Mouse (Mus musculus): Measurements from ENCODE around the gene Prrt4. TPM values are rescaled to one million over a fixed set of nuclear protein-coding genes. Genes with fewer than 3 reads are reported as not detected.
A peak's percentile ranks its signal among the peaks of the same experiment; 100 is the strongest.
"Not testable (repeated sequence)": the region's sequence is repeated elsewhere in the genome, so short reads cannot be mapped to it uniquely, and the experiment has no call there.

Gene Prrt4
- polyA plus RNA-seq, 1 experiment from 2014 or later: 1.7 TPM

- H3K4me3 ChIP-seq (ENCODE audit: control insufficient read depth in 1 of 2, insufficient read depth in 1 of 2, low read depth in 1 of 2, low read length in 2 of 2); H3K9me3 ChIP-seq (ENCODE audit: control insufficient read depth, low read length); H3K27ac ChIP-seq (replicated peaks in 1 of 2; ENCODE audit: control insufficient read depth in 1 of 2, insufficient read depth in 1 of 2, low read depth in 2 of 2, low read length in 2 of 2); H3K4me1 ChIP-seq (ENCODE audit: control insufficient read depth in 2 of 2, insufficient read depth in 2 of 2, low read length in 2 of 2); H3K9ac ChIP-seq (ENCODE audit: low read length); H3K27me3 ChIP-seq (ENCODE audit: control insufficient read depth, insufficient read depth, low read length); H3K4me2 ChIP-seq (ENCODE audit: low read length); ATAC-seq (ENCODE audit: insufficient number of reproducible peaks, insufficient read depth, low FRiP score, low read depth): not testable (repeated sequence)
- H3K36me3 ChIP-seq (ENCODE audit: control insufficient read depth, insufficient read depth, low read length): peaks cover 41% of the 10 kb centered on the region
- 96% methylated on average over 5 of the region's 5 CpGs for WGBS
Measured at GRCm38 (mm10) chr6:29161291-29161690, 18.1 kb downstream of the Prrt4 start.

- Histone ChIP-seq H3K4me1 (ENCODE audit: control insufficient read depth in 2 of 2, insufficient read depth in 2 of 2, low read length in 2 of 2) (peaks cover 0 to 9% of the 10 kb centered on the region in 2 experiments; a peak in 3 of 4 replicates), H3K4me2 (ENCODE audit: low read length) (no peak overlapping the region), H3K9me3 (ENCODE audit: control insufficient read depth, low read length) (no peaks in the 10 kb centered on the region), H3K4me3 (ENCODE audit: control insufficient read depth in 1 of 2, insufficient read depth in 1 of 2, low read depth in 1 of 2, low read length in 2 of 2) (no peak overlapping the region), H3K27me3 (ENCODE audit: control insufficient read depth, insufficient read depth, low read length) (no peaks in the 10 kb centered on the region), H3K36me3 (ENCODE audit: control insufficient read depth, insufficient read depth, low read length) (peaks cover 46% of the 10 kb centered on the region), H3K27ac (replicated peaks in 1 of 2; ENCODE audit: control insufficient read depth in 1 of 2, insufficient read depth in 1 of 2, low read depth in 2 of 2, low read length in 2 of 2) (no peak overlapping the region), H3K9ac (ENCODE audit: low read length) (no peak overlapping the region)
- ATAC-seq (ENCODE audit: insufficient number of reproducible peaks, insufficient read depth, low FRiP score, low read depth): no peak
- WGBS: 79% methylated on average over 2 of the region's 2 CpGs
Measured at GRCm38 (mm10) chr6:29160786-29161185, 18.6 kb downstream of the Prrt4 start.

- 94% methylated on average over 5 of the region's 5 CpGs for WGBS
- Histone ChIP-seq H3K4me3 (ENCODE audit: control insufficient read depth in 1 of 2, insufficient read depth in 1 of 2, low read depth in 1 of 2, low read length in 2 of 2) (no peak overlapping the region), H3K27ac (replicated peaks in 1 of 2; ENCODE audit: control insufficient read depth in 1 of 2, insufficient read depth in 1 of 2, low read depth in 2 of 2, low read length in 2 of 2) (no peak overlapping the region), H3K9ac (ENCODE audit: low read length) (no peak overlapping the region), H3K9me3 (ENCODE audit: control insufficient read depth, low read length) (no peaks in the 10 kb centered on the region), H3K4me2 (ENCODE audit: low read length) (no peak overlapping the region), H3K27me3 (ENCODE audit: control insufficient read depth, insufficient read depth, low read length) (no peaks in the 10 kb centered on the region), H3K4me1 (ENCODE audit: control insufficient read depth in 2 of 2, insufficient read depth in 2 of 2, low read length in 2 of 2) (no peaks in the 10 kb centered on the region), H3K36me3 (ENCODE audit: control insufficient read depth, insufficient read depth, low read length) (peaks cover 85% of the 10 kb centered on the region)
- no peak for ATAC-seq (ENCODE audit: insufficient number of reproducible peaks, insufficient read depth, low FRiP score, low read depth)
Measured at GRCm38 (mm10) chr6:29156326-29156725, 23.1 kb downstream of the Prrt4 start.

GRCm38 (mm10) chr6:29150001-29150400 lies 29.4 kb downstream of the Prrt4 start:
- Histone ChIP-seq H3K9me3 (ENCODE audit: control insufficient read depth, low read length) (no peaks in the 10 kb centered on the region), H3K4me3 (ENCODE audit: control insufficient read depth in 1 of 2, insufficient read depth in 1 of 2, low read depth in 1 of 2, low read length in 2 of 2) (no peak overlapping the region), H3K4me2 (ENCODE audit: low read length) (no peak overlapping the region), H3K27me3 (ENCODE audit: control insufficient read depth, insufficient read depth, low read length) (no peaks in the 10 kb centered on the region), H3K9ac (ENCODE audit: low read length) (no peak overlapping the region), H3K27ac (replicated peaks in 1 of 2; ENCODE audit: control insufficient read depth in 1 of 2, insufficient read depth in 1 of 2, low read depth in 2 of 2, low read length in 2 of 2) (no peak overlapping the region), H3K36me3 (ENCODE audit: control insufficient read depth, insufficient read depth, low read length) (peaks cover 55% of the 10 kb centered on the region), H3K4me1 (ENCODE audit: control insufficient read depth in 2 of 2, insufficient read depth in 2 of 2, low read length in 2 of 2) (peaks cover 16 to 26% of the 10 kb centered on the region in 2 experiments)
- WGBS: 87% methylated on average over 1 of the region's 1 CpGs
- ATAC-seq (ENCODE audit: insufficient number of reproducible peaks, insufficient read depth, low FRiP score, low read depth): no peak

GRCm38 (mm10) chr6:29147407-29148010 lies 31.9 kb downstream of the Prrt4 start:
- Histone ChIP-seq H3K4me2 (ENCODE audit: low read length) (no peak overlapping the region), H3K27me3 (ENCODE audit: control insufficient read depth, insufficient read depth, low read length) (no peaks in the 10 kb centered on the region), H3K27ac (replicated peaks in 1 of 2; ENCODE audit: control insufficient read depth in 1 of 2, insufficient read depth in 1 of 2, low read depth in 2 of 2, low read length in 2 of 2) (peak overlapping the region in 1 of 2 experiments; percentile 65; a peak in 1 of 4 replicates), H3K36me3 (ENCODE audit: control insufficient read depth, insufficient read depth, low read length) (peaks cover 41% of the 10 kb centered on the region), H3K9me3 (ENCODE audit: control insufficient read depth, low read length) (no peaks in the 10 kb centered on the region), H3K4me3 (ENCODE audit: control insufficient read depth in 1 of 2, insufficient read depth in 1 of 2, low read depth in 1 of 2, low read length in 2 of 2) (no peak overlapping the region), H3K4me1 (ENCODE audit: control insufficient read depth in 2 of 2, insufficient read depth in 2 of 2, low read length in 2 of 2) (peaks cover 16 to 28% of the 10 kb centered on the region in 2 experiments), H3K9ac (ENCODE audit: low read length) (no peak overlapping the region)
- WGBS: 75% methylated on average over 5 of the region's 5 CpGs
- no peak for ATAC-seq (ENCODE audit: insufficient number of reproducible peaks, insufficient read depth, low FRiP score, low read depth)

GRCm38 (mm10) chr6:29146641-29147040 lies 32.7 kb downstream of the Prrt4 start:
- H3K4me2 ChIP-seq (ENCODE audit: low read length): peak overlapping the region; percentile 40; the same call in 1 of the 2 replicates
- no peaks in the 10 kb centered on the region for H3K27me3 ChIP-seq (ENCODE audit: control insufficient read depth, insufficient read depth, low read length)
- peak; percentile 23; the same call in 1 of the 2 replicates for ATAC-seq (ENCODE audit: insufficient number of reproducible peaks, insufficient read depth, low FRiP score, low read depth)
- WGBS: 19% methylated on average over 7 of the region's 7 CpGs
- H3K9me3 ChIP-seq (ENCODE audit: control insufficient read depth, low read length): no peaks in the 10 kb centered on the region
- peaks cover 16 to 28% of the 10 kb centered on the region in 2 experiments for H3K4me1 ChIP-seq (ENCODE audit: control insufficient read depth in 2 of 2, insufficient read depth in 2 of 2, low read length in 2 of 2)
- H3K9ac ChIP-seq (ENCODE audit: low read length): peak overlapping the region; percentile 27; the same call in 1 of the 2 replicates
- peak overlapping the region; percentile 45 to 65 for H3K27ac ChIP-seq (replicated peaks in 1 of 2; ENCODE audit: control insufficient read depth in 1 of 2, insufficient read depth in 1 of 2, low read depth in 2 of 2, low read length in 2 of 2)
- H3K4me3 ChIP-seq (ENCODE audit: control insufficient read depth in 1 of 2, insufficient read depth in 1 of 2, low read depth in 1 of 2, low read length in 2 of 2): no peak overlapping the region
- H3K36me3 ChIP-seq (ENCODE audit: control insufficient read depth, insufficient read depth, low read length): peaks cover 38% of the 10 kb centered on the region

GRCm38 (mm10) chr6:29145456-29146307 lies 33.7 kb downstream of the Prrt4 start:
- Histone ChIP-seq H3K27me3 (ENCODE audit: control insufficient read depth, insufficient read depth, low read length) (no peaks in the 10 kb centered on the region), H3K9ac (ENCODE audit: low read length) (peak overlapping the region; percentile 47), H3K4me2 (ENCODE audit: low read length) (peak overlapping the region; percentile 40), H3K9me3 (ENCODE audit: control insufficient read depth, low read length) (no peaks in the 10 kb centered on the region), H3K4me3 (ENCODE audit: control insufficient read depth in 1 of 2, insufficient read depth in 1 of 2, low read depth in 1 of 2, low read length in 2 of 2) (no peak overlapping the region), H3K4me1 (ENCODE audit: control insufficient read depth in 2 of 2, insufficient read depth in 2 of 2, low read length in 2 of 2) (peaks cover 16 to 28% of the 10 kb centered on the region in 2 experiments), H3K27ac (replicated peaks in 1 of 2; ENCODE audit: control insufficient read depth in 1 of 2, insufficient read depth in 1 of 2, low read depth in 2 of 2, low read length in 2 of 2) (peak overlapping the region; percentile 60 to 65), H3K36me3 (ENCODE audit: control insufficient read depth, insufficient read depth, low read length) (peaks cover 40% of the 10 kb centered on the region)
- WGBS: 25% methylated on average over 12 of the region's 12 CpGs
- ATAC-seq (ENCODE audit: insufficient number of reproducible peaks, insufficient read depth, low FRiP score, low read depth): 0 out of 2 replicates have a peak, but pooled peaks have one; percentile 40
